Mouse (Mus musculus): Measurements from ENCODE around the gene Gmeb2. TPM values are rescaled to one million over a fixed set of nuclear protein-coding genes. Genes with fewer than 3 reads are reported as not detected.

The Gmeb2 gene
- total RNA-seq, 2 experiments from 2014 or later, result 17.1 to 17.4 TPM

DNA sequence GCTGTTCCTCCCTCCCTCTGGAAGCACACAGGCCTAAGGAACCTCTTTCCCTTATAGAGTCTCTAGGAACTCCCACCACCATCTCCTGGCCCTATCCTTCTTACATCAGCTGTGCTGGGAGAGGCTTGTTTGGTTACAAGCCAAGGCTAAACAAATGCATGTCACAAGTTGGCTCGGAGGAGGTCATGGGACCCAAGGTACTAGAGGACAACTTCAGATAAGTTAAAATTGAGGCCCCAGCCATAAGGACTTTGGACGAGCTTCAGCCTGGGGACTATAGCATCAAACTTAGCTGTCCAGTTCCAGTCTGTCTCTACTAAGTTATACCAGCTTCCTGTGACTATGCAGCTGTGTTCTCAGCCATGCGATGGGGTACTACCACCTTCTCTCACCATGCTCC is 60.7 kb downstream of the Gmeb2 start:
- no peak for DNase-seq

DNA sequence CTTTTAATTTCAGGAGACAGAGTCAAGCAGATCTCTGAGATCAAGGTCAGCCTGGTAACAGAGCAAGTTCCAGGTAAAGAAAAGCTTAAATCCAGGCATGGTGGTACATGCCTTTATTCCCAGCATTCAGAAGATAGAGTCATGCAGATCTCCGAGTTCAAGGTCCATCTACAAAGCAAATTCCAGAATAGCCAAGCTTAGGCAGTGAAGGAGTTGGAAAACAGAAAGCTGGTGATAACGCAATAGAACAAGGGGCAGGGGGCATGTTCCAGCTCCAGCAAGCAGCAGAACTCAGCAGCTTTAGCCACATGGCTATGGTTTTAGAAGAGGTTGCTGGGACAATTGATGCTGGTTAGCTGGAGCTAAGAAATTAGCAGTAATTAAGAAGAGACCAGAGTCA is 62.8 kb downstream of the Gmeb2 start:
- DNase-seq, result no peak

DNA sequence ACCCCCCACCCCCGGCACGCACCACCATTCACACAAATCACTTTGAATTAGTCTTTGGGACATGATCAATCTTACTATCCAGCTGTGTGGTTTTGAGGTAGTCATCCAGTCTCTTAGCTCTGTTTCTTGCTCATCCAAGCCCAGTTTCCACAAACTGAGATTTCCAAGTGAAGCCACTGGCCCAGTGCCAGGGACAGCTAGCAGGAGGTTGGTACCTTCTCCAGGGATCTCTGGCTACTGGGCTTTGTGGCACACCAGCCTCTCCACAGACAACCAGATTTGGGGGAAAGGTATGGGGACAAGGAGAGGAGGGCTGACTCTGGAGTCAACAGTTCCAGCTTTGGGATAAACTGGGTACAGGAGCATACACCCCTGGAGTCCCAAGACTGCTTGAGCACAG is 67.5 kb downstream of the Gmeb2 start:
- DNase-seq, result no peak

DNA sequence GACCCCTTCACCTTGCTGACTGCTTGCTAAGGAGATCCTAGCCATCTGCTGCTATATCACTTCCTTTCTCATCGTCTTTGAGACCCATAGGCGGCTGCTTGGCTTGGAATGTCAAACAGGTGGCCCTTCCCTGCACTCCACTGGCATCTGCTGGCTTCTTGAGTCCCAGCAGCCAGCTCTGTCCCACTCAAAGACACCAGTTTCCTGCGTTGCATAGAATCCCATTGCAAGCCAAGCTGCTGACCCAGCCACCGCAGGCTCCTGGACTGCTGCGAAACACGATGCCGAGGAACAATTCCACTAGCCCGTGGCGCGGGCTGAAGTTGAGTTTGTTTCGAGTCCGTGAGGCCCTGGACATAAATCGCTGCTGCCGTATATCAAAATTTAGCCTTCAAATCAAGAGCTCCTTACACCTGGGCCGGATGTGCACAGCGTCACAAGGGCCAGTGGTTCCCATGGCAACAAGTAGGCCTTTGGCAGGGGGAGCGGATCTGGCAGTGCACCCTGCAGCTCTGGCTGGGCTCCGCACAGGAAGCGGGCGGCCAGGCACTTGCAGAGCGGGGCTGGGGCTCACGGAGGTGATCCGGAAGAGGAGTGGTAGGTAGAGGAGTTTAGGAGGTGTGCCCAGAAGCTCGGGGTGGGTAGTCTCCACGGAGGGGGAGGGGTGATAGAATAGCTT is 68.2 kb downstream of the Gmeb2 start, which contains the start of gene Fndc11:
Gene Fndc11, plus strand, starts transcription at position 476 of the 679 bp plus-strand sequence.
- peak; percentile 38 to 50 for DNase-seq

DNA sequence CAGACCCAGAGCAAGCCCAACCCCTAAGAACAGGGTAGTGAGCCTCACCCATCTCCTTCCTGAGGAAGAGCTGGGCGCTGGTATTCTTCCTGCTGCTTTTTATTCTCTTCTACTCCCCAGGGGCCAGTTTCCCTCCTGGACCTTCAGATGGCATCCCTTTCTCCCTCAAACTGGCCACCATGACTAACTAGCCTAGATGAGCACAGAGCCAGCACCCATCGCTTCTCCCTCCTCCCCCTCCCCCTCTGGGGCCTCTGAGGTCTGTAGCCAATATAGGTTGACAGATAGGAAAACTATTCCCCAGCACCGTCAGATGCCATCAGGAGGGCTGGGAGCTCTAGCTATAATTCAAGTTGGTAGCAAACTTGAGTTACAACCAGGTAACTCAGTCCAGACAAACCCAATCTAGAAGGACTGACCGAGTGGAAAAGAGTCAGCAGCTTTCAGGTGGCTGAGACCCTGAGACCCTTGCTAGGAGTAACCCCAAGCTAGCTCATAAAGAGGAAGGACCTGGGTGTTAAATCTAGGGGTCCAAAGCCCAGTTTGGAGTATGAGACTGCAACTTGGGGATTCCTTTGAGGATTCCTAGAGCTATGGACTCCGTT is 68.9 kb downstream of the Gmeb2 start:
- DNase-seq, result no peak

DNA sequence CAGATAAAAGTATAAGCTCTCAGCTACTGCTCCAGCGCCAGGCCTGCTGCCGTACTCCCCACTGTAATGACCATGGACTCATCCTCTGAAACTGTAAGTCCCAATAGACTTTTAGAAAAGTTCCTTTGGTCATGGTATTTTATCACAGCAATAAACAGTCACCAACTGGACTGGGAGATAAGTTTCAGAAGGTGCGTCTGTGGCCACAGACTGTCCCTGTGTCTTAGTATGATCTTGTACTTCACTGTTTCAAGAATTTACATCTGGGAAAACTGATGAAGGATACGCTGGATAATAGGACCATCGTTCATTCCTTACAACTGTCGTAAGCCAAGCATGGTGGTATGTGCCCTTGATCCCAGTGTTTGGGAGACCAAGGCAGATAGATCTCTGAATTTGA is 71.8 kb downstream of the Gmeb2 start:
- DNase-seq, result no peak

DNA sequence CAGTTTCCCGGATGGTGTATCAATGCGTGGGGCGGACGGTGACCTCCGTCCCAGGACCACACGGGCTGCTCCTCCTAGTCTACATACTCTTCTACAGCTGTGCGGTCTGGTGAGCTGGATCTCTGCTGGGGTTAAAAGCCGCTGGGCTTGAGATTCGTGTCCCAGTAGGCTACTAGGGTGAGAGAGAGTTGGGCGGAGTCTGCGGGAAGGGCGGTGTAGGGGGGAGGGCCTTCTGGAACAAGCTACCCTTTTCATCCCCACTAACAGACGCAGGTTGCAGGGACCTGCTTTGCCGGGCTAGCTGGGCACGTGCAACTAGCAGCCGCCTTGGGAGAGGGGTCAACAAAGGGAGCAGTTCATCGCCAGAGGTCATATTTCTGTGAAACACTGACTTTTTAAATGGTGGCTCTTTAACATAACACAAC is 74.8 kb downstream of the Gmeb2 start, which contains the start of gene Srms:
Gene Srms, minus strand, starts transcription at position 165 of the 425 bp plus-strand sequence.
- no peak for DNase-seq

DNA sequence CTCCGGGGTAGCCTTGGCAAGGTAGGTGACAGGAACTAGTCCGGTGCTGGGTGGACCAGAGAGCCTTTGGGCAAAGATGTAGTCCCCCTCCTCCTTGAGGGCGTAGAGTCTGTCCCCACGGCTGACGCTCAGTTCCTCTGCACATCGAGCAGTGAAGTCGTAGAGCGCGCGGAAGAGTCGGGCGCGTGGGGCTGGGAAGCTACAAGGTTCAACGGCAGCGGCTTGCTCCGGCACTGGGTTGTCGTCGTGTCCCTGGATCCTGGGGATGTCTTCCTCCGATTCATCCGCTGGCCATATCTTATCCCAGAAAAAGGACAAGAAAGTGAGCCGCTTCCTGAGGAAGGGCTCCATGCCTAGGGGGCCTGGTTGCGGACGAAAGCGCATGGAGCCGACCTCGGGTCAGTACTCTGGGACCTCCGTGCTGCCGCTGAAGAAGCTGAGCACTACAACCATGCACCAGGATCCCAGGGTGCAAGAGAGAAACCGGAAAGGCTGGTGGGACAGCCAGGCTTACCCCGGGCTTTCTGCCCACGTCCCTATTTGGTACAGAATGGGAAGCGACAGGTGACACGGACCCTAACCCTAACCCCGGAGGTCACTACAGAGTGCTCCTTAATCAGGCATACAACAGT is 75.3 kb downstream of the Gmeb2 start:
- DNase-seq, result no peak

DNA sequence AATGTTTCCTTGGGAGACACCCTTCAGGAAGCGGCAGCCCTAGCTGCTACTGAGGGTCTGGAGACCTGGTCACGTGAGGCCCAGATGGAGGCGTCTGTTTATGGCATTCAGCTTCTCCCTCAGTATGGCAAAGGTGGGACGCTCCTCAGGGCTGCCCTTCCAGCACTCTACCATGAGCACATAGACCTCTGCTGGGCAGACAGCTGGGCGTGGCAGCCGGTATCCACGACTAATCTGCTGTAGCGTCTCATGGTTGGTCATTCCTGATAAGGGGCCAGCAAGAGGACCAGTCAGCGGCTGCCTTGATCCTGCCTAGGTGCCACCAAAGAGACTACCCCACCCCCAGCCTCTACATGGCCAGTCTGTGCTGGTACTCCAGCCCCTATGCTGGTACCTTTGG is 81.7 kb downstream of the Gmeb2 start:
- DNase-seq, result no peak

DNA sequence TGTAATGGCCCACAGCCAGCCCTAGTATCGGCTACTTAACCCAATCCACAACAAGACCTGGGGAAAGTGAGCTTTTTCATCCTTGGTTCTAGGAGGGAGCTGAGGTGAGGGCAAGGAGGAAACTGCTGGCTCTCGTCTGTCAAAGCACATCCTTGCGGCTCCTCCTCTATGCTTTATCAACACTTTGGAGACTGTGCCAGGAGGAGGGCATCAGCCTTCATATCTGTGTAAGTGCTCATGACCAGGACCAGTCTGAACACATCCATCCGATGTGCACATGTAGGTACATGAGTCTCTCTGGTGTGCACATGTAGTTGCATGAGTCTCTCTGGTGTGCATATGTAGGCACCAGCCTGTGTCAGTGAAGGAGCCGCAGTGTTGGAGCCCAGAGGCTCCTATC is 82.2 kb downstream of the Gmeb2 start:
- no peak for DNase-seq

DNA sequence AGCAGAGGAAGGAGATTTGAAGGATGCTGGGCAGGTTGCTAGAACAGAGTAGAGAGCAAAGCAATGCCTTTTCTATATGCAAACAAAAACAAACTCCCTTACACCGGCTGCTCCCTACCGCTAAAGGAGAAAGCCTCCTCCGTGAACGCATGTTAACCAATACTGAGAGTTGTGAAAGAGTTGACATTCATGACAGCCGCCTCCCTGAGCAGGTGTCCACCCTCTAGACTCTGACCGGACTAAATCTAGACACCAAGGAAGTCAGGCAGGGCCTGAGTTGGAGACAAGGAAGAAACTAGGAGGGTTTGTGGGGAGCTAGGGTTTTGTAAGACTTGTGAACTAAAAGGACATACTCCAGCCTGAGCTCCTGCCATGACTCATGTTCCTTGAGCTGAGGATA is 84.9 kb downstream of the Gmeb2 start:
- DNase-seq, result no peak

DNA sequence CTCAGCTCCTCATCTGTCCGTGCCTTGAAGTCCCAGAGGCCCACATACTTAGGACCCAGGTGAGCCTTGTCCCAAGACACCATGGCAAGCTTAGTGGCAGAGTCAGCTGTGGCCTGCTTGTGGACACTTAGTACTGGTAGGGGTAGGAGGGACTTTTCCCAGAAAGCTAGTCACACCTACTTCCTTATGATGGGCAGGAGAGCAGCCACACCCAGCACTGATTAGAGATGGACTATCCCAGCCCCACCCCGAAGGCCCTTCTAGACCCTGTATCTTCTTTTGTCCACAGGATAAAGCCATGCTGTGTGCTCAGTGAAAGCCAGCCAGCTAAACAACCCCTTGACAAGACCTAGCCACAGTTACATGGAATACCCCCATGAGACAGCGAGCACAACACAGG is 85.4 kb downstream of the Gmeb2 start, which contains the start of gene Ptk6:
Gene Ptk6, minus strand, starts transcription at position 368 of the 400 bp plus-strand sequence.
- no peak for DNase-seq

DNA sequence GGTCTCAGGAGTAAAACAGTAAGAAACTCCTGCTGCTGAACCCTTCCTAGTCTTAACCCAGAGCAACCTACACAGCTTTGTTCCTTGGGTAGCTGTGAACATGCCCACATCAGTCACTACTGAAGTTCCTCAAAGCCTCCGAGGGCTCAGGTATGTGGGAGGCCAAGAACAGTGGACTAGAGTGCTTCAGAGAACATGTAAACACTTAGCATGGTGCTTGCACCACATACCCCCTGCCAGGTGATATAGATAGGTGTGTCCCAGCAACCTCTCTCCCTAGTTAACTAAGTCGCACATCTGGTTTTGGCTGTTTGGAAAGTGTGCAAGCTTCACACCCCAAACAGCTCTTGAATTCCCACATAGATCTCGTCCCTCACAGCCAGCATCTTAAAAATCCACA is 86.2 kb downstream of the Gmeb2 start:
- no peak for DNase-seq

Other genes with a start within 250 kb of the Gmeb2 start
- 10 to 100 TPM; 14.1 to 14.4 TPM for gene Chrna4, start 244.5 kb downstream of the Gmeb2 start, total RNA-seq (2021)
- gene Kcnq2, start 152.7 kb downstream of the Gmeb2 start, total RNA-seq (2021), result 100 to 1,000 TPM; 336 to 348 TPM
- 1,000 to 10,000 TPM; 1,091 to 1,130 TPM for gene Eef1a2, start 131.0 kb downstream of the Gmeb2 start, total RNA-seq (2021)
- 100 to 1,000 TPM in 1 of 2 experiments, 10 to 100 TPM in 1; 92.0 to 106 TPM for gene Ppdpf, start 100.8 kb downstream of the Gmeb2 start, total RNA-seq (2021)
- under 1 TPM in 1 of 2 experiments, not detected in 1; 0.10 TPM for gene Ptk6, start 85.2 kb downstream of the Gmeb2 start, total RNA-seq (2021)
- under 1 TPM; 0.35 to 0.66 TPM for gene Srms, start 74.8 kb downstream of the Gmeb2 start, total RNA-seq (2021)
- gene Fndc11, start 68.0 kb downstream of the Gmeb2 start, total RNA-seq (2021), result not detected
- 1 to 10 TPM; 2.2 to 2.9 TPM for gene Helz2, start 46.0 kb downstream of the Gmeb2 start, total RNA-seq (2021)
- 100 to 1,000 TPM; 562 to 666 TPM for gene Stmn3, start 26.5 kb upstream of the Gmeb2 start, total RNA-seq (2021)
- gene Rtel1, start 31.7 kb upstream of the Gmeb2 start, total RNA-seq (2021), result 10 to 100 TPM; 34.1 to 35.2 TPM
- 10 to 100 TPM; 77.5 to 83.5 TPM for gene Zgpat, start 76.9 kb upstream of the Gmeb2 start, total RNA-seq (2021)
- gene Arfrp1, start 77.4 kb upstream of the Gmeb2 start, total RNA-seq (2021), result 10 to 100 TPM; 48.4 to 53.8 TPM
- 10 to 100 TPM; 38.5 to 52.5 TPM for gene Lime1, start 92.0 kb upstream of the Gmeb2 start, total RNA-seq (2021)
- 1 to 10 TPM; 5.8 to 6.2 TPM for gene Zbtb46, start 171.4 kb upstream of the Gmeb2 start, total RNA-seq (2021)
- not detected for gene Abhd16b, start 205.2 kb upstream of the Gmeb2 start, total RNA-seq (2021)
- gene Tpd52l2, start 209.1 kb upstream of the Gmeb2 start, total RNA-seq (2021), result 10 to 100 TPM; 77.7 to 87.1 TPM
- 100 to 1,000 TPM; 252 to 275 TPM for gene Dnajc5, start 232.4 kb upstream of the Gmeb2 start, total RNA-seq (2021)